Mouse (Mus musculus) cerebellum, adult 2 months (tissue): ENCODE results near the gene Adamts2.

Experiments used
- CTCF ChIP-seq: fragments of 200-500 bp; IDR thresholded peaks from 2 replicates; pipeline ENCODE4 v1.5.1; 2011; ENCODE audit warnings: low read depth, mild to moderate bottlenecking, control low read depth, low read length, moderate library complexity, borderline replicate concordance; ENCODE audit not compliant: insufficient read depth
- POLR2A ChIP-seq: fragments of 200-500 bp; IDR thresholded peaks from 2 replicates; pipeline ENCODE4 v1.6.1; 2011; ENCODE audit warnings: low read length, control low read depth, borderline replicate concordance; ENCODE audit not compliant: insufficient read depth

DNA sequence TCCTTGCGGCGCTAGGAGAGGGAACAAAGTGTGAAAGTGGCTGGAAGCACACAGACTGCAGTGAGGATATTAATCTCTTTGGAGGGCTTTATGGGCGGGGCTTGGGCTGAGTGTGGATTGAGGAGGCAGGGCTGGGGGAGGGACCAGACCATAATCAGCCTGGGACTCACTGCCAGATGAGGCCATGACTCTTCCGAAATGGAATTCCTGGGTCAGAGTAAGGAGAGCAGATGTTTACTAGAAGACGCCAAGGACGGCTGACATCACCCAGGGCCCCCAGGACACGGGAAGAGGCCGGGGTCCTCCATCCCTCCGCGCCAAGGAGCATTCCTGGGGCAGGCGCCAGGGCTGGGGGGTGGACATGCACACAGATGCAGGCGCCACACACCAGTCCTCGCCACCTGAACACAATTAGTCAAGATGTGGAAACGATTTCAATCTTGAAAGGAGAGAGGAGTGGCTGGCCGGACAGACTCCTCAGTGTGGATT lies 20.4 kb downstream of the Adamts2 start:
- TF ChIP-seq CTCF (no peak), POLR2A (no peak)
